Mouse (Mus musculus) G1E (cell line): ENCODE measurements around the gene Bptf.

Experiments used
- CTCF ChIP-seq: IDR thresholded peaks from 2 replicates; pipeline ENCODE4 v1.5.1; 2012; ENCODE audit warnings: low read depth, low read length, inconsistent platforms, mixed read lengths
- GATA1 ChIP-seq: IDR thresholded peaks from 2 replicates; pipeline ENCODE4 v1.6.1; 2012; ENCODE audit warnings: borderline replicate concordance, low read length, inconsistent platforms, mixed read lengths
- POLR2AphosphoS5 ChIP-seq: IDR thresholded peaks from 2 replicates; pipeline ENCODE4 v1.6.1; 2012; ENCODE audit warnings: low read depth, low read length, inconsistent platforms; ENCODE audit not compliant: insufficient replicate concordance
- TAL1 ChIP-seq: conservative IDR thresholded peaks from 2 replicates; pipeline ENCODE4 v1.6.1; 2012; ENCODE audit warnings: low read depth, low read length, inconsistent platforms, mixed read lengths

GRCm38 (mm10) chr11:106999949-107000513, 131.9 kb downstream of the Bptf start:
- no peak for TF ChIP-seq CTCF
- no peak for TF ChIP-seq TAL1
- TF ChIP-seq GATA1: no peak
- TF ChIP-seq POLR2AphosphoS5: no peak
